Mouse (Mus musculus) heart, embryonic 14.5 days (tissue): ENCODE measurements around the gene Colgalt1. TPM values are rescaled to one million over a fixed set of nuclear protein-coding genes. Genes with fewer than 3 reads are reported as not detected.

Experiments
- ATAC-seq: fragments of 200-750 bp; cut with Nextera tagmentation; 2 replicates; pipeline ENCODE4 v1.8.0; 2017; ENCODE audit warnings: low read depth, moderate TSS enrichment; ENCODE audit not compliant: insufficient number of reproducible peaks, insufficient read depth, low FRiP score
- H3K27ac ChIP-seq, 2 experiments: fragments of 200-500 bp in 1 of 2; fragments of 300-500 bp in 1 of 2; sonication (generic) in 1 of 2; replicated peaks in 1 of 2; 2 replicates each; pipeline ENCODE4 v1.5.1; 2012 to 2014; ENCODE audit warnings: low read depth in 2 of 2, low read length in 2 of 2, control low read depth in 1 of 2, mild to moderate bottlenecking in 1 of 2, mixed read lengths in 1 of 2; ENCODE audit not compliant: control insufficient read depth in 1 of 2, insufficient read depth in 1 of 2
- H3K27me3 ChIP-seq: fragments of 300-500 bp; sonication (generic); 2 replicates; pipeline ENCODE4 v1.6.1; 2014; ENCODE audit warnings: mild to moderate bottlenecking, low read length, control low read depth; ENCODE audit not compliant: control insufficient read depth, insufficient read depth
- H3K36me3 ChIP-seq: fragments of 300-500 bp; sonication (generic); 2 replicates; pipeline ENCODE4 v1.6.1; 2014; ENCODE audit warnings: mild to moderate bottlenecking, control low read depth, low read length, mixed read lengths; ENCODE audit not compliant: control insufficient read depth, insufficient read depth
- H3K4me1 ChIP-seq, 2 experiments: fragments of 200-500 bp in 1 of 2; fragments of 300-500 bp in 1 of 2; sonication (generic) in 1 of 2; 2 replicates each; pipeline ENCODE4 v1.6.1; 2012 to 2014; ENCODE audit warnings: low read length in 2 of 2, control low read depth in 1 of 2, mixed read lengths in 1 of 2; ENCODE audit not compliant: control insufficient read depth in 2 of 2, insufficient read depth in 2 of 2
- H3K4me2 ChIP-seq: fragments of 300-500 bp; sonication (generic); 2 replicates; pipeline ENCODE4 v1.6.1; 2014; ENCODE audit warnings: mild to moderate bottlenecking, low read length
- H3K4me3 ChIP-seq, 2 experiments: fragments of 200-500 bp in 1 of 2; fragments of 300-500 bp in 1 of 2; sonication (generic) in 1 of 2; 2 replicates each; pipeline ENCODE4 v1.5.1; 2012 to 2014; ENCODE audit warnings: low read length in 2 of 2, mild to moderate bottlenecking in 2 of 2, control low read depth in 1 of 2, low read depth in 1 of 2, moderate library complexity in 1 of 2; ENCODE audit not compliant: control insufficient read depth in 1 of 2, insufficient read depth in 1 of 2
- H3K9ac ChIP-seq: fragments of 300-500 bp; sonication (generic); 2 replicates; pipeline ENCODE4 v1.6.1; 2014; ENCODE audit warnings: mild to moderate bottlenecking, low read length
- H3K9me3 ChIP-seq: fragments of 300-500 bp; sonication (generic); 2 replicates; pipeline ENCODE4 v1.6.1; 2016; ENCODE audit warnings: low read length, control low read depth; ENCODE audit not compliant: control insufficient read depth
- WGBS: fragments of 180-500 bp; shearing (Covaris S2); extraction: QIAGEN DNeasy Blood & Tissue Kit; methylation state at CpG from one replicate; pipeline ENCODE4 v1.1.7; 2014; 5-methylcytosine and 5-hydroxymethylcytosine counted together
- polyA plus RNA-seq: library from polyadenylated mRNA; unstranded; fragments of >200 nt; fragmentation: Nextera tagmentation; extraction: Ambion mirVana; gene quantifications from 2 replicates; pipeline ENCODE4 v1.2.1, GENCODE M21; 2014

Colgalt1 gene
- polyA plus RNA-seq, 1 experiment from 2014 or later = 61.6 TPM

DNA sequence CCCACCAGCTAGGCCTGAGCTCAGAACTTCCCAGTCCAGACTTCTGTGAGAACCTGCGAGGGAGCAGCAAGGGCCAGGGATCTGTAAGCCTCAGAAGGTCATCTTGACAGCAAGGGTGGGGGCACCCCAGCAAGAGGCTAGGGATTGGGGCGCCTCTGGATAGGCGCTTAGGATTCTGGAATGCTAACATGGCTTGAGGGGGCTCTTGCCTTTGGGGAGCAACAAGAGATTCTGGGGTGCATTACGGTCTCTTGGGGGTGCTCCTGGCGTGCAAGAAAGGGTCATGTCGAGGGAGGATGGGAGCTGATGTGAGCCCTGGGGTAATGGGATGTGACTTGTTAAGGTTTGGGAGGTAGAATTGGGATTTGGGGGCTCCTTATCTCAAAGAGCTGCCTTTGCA, 41.9 kb upstream of the Colgalt1 start:
- Histone ChIP-seq H3K9me3 (0 out of 2 replicates have a peak, but pooled peaks cover 2% of the 10 kb centered on the region), H3K4me2 (peak overlapping the region; percentile 91), H3K27ac (peak overlapping the region in 1 of 2 experiments; percentile 35; a peak in 1 of 4 replicates), H3K4me3 (peak overlapping the region; percentile 53 to 54), H3K4me1 (peaks cover 16 to 26% of the 10 kb centered on the region in 2 experiments), H3K9ac (peak overlapping the region; percentile 73; the same call in 1 of the 2 replicates), H3K36me3 (no peaks in the 10 kb centered on the region), H3K27me3 (0 out of 2 replicates have a peak, but pooled peaks cover 4% of the 10 kb centered on the region)
- 33% methylated on average over 6 of the region's 6 CpGs for WGBS
- no peak for ATAC-seq

DNA sequence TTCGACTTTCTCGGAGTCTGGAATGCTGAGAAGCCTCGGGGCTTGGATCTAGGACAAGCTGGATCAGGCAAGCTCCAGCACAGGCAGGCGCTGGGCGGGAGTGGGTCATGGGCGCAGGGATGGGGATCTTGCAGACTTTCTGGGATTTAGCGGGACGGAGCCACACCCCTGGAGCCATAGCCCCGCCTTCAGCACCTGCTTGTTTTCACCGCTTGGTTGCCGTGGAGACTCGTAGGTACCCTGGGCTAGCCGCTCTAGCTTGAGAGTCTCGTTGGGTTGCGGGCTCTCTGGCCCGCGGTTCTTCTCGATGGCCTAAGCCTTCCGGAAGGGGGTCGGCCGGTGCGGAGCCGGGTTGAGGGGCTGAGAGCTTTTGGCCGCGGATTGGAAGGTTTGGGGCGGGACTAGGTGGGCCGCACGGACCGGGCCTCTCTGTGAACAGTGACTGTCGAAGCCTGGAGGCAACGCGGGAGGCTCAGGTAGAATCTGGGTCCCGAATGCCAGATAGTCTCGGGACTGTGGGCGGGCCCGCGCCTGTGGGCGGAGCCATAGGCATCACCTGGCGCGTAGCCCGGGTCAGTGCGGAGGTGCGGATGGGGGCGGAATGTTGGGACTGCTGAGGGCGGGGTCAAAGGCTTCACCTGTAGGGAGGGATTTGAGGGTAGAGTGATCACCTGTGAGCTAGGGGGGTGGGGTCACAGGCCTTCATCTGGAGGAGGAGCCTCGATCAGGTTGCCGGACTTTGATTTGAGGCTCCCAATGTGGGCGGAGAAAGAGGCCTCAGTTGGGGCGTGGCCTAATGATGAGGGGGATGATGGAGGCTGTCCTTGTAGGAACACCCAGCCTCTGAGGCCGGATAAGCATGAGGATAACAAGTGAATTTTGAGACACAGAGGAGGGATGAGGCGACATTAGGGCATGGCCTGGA, 41.2 kb upstream of the Colgalt1 start:
- 1% methylated on average over 51 of the region's 51 CpGs for WGBS
- Histone ChIP-seq H3K27me3 (0 out of 2 replicates have a peak, but pooled peaks cover 4% of the 10 kb centered on the region), H3K4me2 (peak overlapping the region; percentile 91), H3K27ac (peak overlapping the region in 1 of 2 experiments; percentile 64; a peak in 2 of 4 replicates), H3K4me3 (peak overlapping the region; percentile 53 to 54), H3K4me1 (peaks cover 16 to 28% of the 10 kb centered on the region in 2 experiments), H3K9ac (peak overlapping the region; percentile 73), H3K36me3 (no peaks in the 10 kb centered on the region), H3K9me3 (no peaks in the 10 kb centered on the region)
- peak; percentile 56 for ATAC-seq

DNA sequence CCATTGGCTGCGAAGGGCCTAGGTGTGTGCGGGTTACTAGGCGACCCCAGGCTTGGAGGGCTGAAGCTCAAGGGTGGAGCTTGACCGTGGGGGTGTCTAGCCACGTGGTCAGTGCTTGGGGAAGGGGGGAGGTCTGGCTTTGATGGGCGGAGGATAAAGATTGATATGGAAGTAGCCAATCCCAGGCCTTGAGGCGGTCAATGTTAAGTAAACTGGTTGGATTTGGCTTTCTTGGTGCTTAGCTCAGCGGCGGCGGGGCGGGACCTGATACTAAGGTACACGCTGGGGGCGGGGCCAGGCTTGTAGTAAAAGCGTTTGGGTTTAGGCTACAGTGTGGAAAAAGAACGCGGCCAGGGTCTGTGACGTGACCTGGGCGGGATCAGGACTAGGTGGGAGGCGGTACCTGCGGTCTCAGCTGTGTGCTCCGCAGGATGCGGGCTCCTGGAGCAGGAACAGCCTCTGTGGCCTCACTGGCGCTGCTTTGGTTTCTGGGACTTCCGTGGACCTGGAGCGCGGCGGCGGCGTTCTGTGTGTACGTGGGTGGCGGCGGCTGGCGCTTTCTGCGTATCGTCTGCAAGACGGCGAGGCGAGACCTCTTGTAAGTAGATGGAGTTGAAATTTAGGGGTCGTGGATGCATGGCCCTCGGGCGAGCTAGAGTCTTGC, 40.4 kb upstream of the Colgalt1 start:
- peak overlapping the region; percentile 91 for H3K4me2 ChIP-seq
- peak; percentile 71 for ATAC-seq
- 0 out of 2 replicates have a peak, but pooled peaks cover 4% of the 10 kb centered on the region for H3K27me3 ChIP-seq
- peak overlapping the region in 1 of 2 experiments; percentile 64; a peak in 1 of 4 replicates for H3K27ac ChIP-seq
- WGBS = under 1% methylated on average over 41 of the region's 41 CpGs
- peaks cover 16 to 30% of the 10 kb centered on the region in 2 experiments for H3K4me1 ChIP-seq
- no peaks in the 10 kb centered on the region for H3K9me3 ChIP-seq
- H3K36me3 ChIP-seq = no peaks in the 10 kb centered on the region
- H3K9ac ChIP-seq = peak overlapping the region; percentile 73
- H3K4me3 ChIP-seq = peak overlapping the region; percentile 53 to 54

DNA sequence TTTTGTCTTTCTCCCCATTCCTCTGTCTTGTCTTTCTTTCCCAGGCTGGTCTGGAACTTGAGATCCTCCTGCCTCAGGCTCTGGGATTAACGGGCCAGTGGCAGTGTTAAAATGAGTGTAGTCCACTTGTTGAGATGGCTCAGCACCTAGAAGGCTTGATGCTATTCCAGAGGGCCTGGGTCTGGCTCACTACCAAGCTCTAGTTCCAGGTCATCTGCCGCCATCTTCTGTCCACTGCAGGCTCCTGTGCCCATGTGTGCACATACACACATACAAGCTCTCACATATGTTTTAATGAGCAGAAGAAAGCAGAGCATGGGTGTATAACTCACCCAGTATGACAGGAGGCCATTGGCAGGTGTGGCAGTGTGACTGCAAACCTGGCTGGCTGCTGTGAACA, 38.7 kb upstream of the Colgalt1 start:
- ATAC-seq = no peak
- H3K27ac ChIP-seq = no peak overlapping the region
- H3K4me1 ChIP-seq = peaks cover 16 to 30% of the 10 kb centered on the region in 2 experiments
- WGBS = 90% methylated on average over 2 of the region's 2 CpGs
- H3K27me3 ChIP-seq = no peaks in the 10 kb centered on the region
- no peak overlapping the region for H3K4me3 ChIP-seq
- no peak overlapping the region for H3K4me2 ChIP-seq
- no peak overlapping the region for H3K9ac ChIP-seq
- no peaks in the 10 kb centered on the region for H3K9me3 ChIP-seq
- H3K36me3 ChIP-seq = no peaks in the 10 kb centered on the region

DNA sequence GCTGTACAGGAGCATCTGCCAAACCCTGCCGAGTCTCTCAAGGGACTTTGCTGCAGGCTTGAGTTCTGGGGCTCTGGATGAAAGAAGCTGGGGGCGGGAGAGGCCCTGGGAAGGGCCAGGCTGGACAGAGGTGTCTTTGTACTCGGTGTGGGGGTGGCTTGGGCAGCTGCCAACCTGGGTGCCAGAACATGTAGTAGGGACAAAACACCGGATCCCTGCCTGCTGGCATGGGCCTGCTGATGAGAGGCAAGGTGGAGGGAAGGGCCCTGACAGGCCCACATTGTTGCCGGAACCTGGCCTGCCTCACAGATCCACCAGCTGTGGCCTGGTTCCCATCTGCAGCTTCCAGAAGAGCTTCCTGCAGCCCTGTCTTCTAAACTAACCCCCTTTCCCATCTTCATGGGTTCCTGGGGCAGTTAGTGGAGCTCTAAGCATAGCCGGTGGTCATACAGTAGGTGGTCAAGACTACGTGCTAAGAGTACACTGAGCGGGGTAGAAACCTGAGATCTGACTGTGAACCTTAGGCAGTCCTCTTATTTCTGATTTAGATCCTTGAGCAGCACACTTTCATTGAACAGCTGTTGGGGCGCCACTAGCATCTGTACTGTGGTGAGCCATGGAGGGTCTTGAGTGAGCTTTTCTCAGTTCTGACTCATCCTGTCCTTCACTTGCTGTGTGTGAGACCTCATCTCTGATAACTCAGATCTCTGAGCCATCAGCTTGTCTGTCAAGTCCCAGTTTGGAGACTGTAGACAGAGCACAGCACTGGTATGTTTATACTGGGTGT, 37.8 kb upstream of the Colgalt1 start:
- no peaks in the 10 kb centered on the region for H3K36me3 ChIP-seq
- 65% methylated on average over 9 of the region's 9 CpGs for WGBS
- H3K9me3 ChIP-seq = no peaks in the 10 kb centered on the region
- no peak overlapping the region for H3K4me3 ChIP-seq
- no peak overlapping the region for H3K9ac ChIP-seq
- no peaks in the 10 kb centered on the region for H3K27me3 ChIP-seq
- H3K27ac ChIP-seq = peak overlapping the region; percentile 1 to 25; a peak in 2 of 4 replicates
- ATAC-seq = no peak
- peaks cover 16 to 30% of the 10 kb centered on the region in 2 experiments for H3K4me1 ChIP-seq
- no peak overlapping the region for H3K4me2 ChIP-seq

DNA sequence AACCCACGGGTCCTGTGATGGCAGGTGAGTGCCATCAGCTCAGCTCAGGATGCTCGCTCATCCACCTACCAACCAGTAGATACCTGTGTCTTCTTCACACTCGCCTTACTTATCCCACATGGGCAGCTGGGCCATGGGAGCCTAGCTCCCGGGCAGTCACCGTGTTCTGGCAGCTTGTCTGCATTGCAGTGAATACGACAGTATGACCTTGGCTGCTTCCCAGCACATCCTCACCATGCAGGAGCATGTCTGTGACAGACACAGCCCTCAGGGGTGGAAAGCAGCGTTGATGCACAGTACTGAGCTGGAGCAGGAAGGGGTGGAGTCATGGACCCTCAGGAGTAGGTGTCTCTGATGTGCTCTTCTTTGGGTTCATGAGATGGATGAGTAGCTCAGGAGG, 36.4 kb upstream of the Colgalt1 start:
- no peak overlapping the region for H3K9ac ChIP-seq
- H3K27me3 ChIP-seq = no peaks in the 10 kb centered on the region
- H3K4me1 ChIP-seq = peaks cover 9 to 19% of the 10 kb centered on the region in 2 experiments
- H3K36me3 ChIP-seq = no peaks in the 10 kb centered on the region
- no peak overlapping the region for H3K4me2 ChIP-seq
- no peak overlapping the region for H3K4me3 ChIP-seq
- ATAC-seq = no peak
- 65% methylated on average over 7 of the region's 7 CpGs for WGBS
- H3K27ac ChIP-seq = no peak overlapping the region
- no peaks in the 10 kb centered on the region for H3K9me3 ChIP-seq

DNA sequence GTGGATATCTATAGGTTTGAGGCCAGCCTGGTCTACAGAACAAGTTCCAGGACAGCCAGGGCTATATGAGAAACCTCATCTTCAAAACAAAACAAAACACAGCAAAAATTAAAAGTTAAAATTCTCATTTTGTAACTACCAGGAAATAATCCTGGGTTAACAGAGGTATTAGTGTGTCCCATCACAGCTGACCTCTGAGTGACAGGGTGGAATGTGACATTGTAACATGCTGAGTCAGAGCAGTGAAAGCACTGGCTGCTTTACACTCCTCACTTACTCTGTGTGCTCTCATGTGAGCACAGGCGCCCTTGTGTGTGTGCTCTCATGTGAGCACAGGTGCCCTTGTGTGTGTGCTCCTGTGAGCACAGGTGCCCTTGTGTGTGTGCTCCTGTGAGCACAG, 35.8 kb upstream of the Colgalt1 start:
- no peak overlapping the region for H3K9ac ChIP-seq
- H3K4me1 ChIP-seq = peaks cover 9 to 19% of the 10 kb centered on the region in 2 experiments
- ATAC-seq = no peak
- no peaks in the 10 kb centered on the region for H3K27me3 ChIP-seq
- no peak overlapping the region for H3K4me3 ChIP-seq
- WGBS = 22% methylated on average over 1 of the region's 1 CpGs
- no peak overlapping the region for H3K4me2 ChIP-seq
- no peaks in the 10 kb centered on the region for H3K36me3 ChIP-seq
- no peaks in the 10 kb centered on the region for H3K9me3 ChIP-seq
- H3K27ac ChIP-seq = no peak overlapping the region
